Mouse (Mus musculus): ENCODE measurements around the gene Rft1.
A peak's percentile ranks its signal among the peaks of the same experiment; 100 is the strongest.

Rft1 gene

GRCm38 (mm10) chr14:30653943-30654659, at the start of gene Rft1:
TSS of gene Rft1 (plus strand) at chr14:30654360.
- DNase-seq (ENCODE audit: low spot score in 2 of 2): peak; percentile 99

DNA sequence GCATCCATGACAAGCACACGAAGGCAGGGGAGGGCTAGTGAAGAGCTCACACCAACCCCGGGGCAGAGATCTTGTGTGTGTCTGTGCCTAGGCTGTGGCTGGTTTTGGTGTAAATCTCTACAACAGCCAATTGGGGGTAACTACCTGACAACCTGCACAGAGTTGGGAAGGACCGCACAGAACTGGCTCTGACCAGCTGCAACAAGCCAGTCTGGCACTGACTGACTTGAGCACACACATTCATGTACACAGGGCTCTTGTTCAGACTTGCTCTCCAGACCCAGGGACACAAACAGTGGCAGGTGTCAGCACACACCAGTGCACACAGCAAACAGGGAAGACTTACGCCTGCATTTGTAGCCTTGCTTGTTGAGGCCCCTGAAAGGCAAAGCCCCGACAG, 47.3 kb upstream of the Rft1 start:
- no peak for DNase-seq (ENCODE audit: low spot score in 2 of 2)

- no peak for DNase-seq (ENCODE audit: low spot score in 2 of 2)
These were observed 46.5 kb upstream of the Rft1 start for GRCm38 (mm10) chr14:30607696-30608095.

GRCm38 (mm10) chr14:30608176-30608575, 46.0 kb upstream of the Rft1 start:
- DNase-seq (ENCODE audit: low spot score in 2 of 2): no peak

DNA sequence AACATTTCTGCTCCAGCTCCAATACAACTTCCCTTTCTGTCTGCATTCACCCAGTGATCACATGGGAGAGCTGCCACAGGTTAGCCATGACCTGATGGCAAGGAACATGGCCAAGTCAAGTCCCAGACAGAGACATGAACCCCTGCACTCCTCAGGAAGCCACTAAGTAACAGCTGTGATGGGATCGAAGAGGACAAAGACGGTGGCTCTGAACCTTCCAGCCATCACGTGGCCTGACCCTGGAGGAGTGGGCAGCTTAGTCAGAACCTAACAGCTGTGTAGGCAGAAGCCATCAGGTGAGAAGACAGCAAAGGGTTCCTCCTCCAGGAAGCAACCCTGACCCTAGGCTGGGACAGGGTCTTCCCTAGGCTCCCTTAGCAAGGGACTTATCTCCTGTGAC, 44.7 kb upstream of the Rft1 start:
- no peak for DNase-seq (ENCODE audit: low spot score in 2 of 2)

GRCm38 (mm10) chr14:30610304-30610703, 43.9 kb upstream of the Rft1 start:
- DNase-seq (ENCODE audit: low spot score in 2 of 2): no peak

DNA sequence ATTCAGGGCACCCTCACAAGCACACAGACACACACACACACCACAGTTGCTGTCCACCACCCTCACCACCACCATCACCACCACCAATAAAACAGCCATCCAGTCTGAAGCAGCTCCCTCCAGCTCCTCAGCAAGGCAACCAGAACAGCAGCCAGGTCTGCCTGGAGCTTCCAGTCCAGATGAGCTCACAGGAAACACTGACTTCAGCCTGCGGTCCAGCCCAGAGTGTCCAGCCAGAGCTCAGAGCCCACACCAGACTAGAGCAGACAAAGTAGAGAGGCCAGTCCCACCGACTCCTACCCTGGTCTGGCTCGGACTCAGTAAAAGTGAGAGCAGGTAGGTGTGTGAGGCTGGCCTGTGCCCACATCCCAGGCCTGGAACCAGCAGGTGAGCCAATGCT, 43.2 kb upstream of the Rft1 start:
- no peak for DNase-seq (ENCODE audit: low spot score in 2 of 2)

GRCm38 (mm10) chr14:30612523-30612922, 41.6 kb upstream of the Rft1 start:
- DNase-seq (ENCODE audit: low spot score in 2 of 2): peak; percentile 51 to 56

- no peak for DNase-seq (ENCODE audit: low spot score in 2 of 2)
These were observed 41.0 kb upstream of the Rft1 start for GRCm38 (mm10) chr14:30612962-30613715.

- no peak for DNase-seq (ENCODE audit: low spot score in 2 of 2)
These were observed 37.4 kb upstream of the Rft1 start for GRCm38 (mm10) chr14:30616751-30617150.

DNA sequence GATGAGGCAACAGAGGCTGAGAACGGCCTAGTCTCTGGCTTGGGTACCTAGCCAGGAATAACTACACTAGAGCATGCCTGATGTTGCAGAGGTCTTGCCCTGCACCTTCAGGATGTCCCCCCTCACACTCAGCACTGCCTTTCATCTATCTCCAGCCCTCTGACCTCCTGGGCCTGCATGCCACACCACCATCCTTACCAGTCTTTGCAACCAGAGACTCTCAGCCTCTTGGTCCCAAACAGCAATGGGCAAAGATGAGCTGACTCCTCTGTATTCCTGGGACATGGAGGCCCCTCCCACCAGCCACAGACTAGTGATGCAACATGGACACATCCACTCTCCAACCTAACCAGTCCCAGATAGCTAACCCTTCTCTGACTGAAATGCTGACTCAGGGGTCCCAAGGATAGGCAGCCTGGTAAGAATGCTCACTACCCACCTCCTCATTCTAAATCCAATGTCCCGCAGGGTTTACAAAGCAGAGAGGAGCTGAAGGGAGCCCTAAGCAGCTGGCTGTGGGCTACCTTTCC, 35.3 kb upstream of the Rft1 start:
- DNase-seq (ENCODE audit: low spot score in 2 of 2): no peak

DNA sequence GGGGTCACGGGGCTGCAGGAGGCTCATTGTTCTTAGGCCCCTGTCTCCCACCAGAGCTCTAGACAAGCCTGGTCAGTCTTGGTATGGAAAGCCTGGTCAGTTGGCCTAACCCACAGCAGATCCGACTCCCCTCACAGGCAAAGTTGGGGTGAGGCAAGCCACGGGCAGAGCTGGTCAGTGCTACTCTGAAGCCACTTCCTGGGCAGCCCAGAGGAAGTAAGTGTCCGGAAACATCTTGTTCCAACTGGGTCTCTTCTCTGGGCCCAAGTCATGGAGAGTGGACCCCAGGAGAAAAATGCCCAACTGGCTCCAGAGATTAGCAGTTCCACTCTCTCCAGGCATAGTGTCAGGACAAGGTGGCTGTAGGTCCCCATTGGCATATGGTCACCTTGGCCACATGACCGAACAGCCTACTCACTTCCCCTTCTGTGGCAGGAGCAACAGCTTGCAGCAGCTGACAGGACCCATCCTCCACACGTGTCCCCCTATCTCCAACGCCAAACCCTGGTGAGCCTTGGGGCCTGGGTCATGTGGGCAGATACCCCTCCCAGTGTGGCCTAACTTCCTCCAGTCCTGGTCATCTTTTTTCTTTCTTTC, 34.1 kb upstream of the Rft1 start:
- DNase-seq (ENCODE audit: low spot score in 2 of 2): no peak

DNA sequence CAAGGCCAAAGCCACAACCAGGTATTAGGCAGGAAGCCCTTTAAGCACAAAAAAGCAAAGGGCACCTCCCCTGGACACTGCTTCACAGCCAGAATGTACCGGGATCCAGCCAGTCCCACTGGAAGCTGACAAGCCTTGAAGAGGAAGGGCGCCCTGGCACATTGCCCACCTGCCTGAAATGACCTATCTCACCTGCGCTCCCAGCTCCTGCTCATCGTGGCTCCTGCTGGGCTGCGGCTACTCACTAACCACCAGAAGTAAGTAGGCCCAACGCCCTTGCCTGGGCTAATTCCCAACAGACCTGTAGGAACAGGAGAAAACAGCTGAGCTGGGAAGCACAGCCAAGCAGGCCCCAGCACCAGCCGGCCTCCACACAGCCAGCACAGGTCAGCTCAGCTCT, 32.0 kb upstream of the Rft1 start:
- no peak for DNase-seq (ENCODE audit: low spot score in 2 of 2)

- DNase-seq (ENCODE audit: low spot score in 2 of 2): no peak
These were observed 31.6 kb upstream of the Rft1 start for GRCm38 (mm10) chr14:30622556-30622955.

DNA sequence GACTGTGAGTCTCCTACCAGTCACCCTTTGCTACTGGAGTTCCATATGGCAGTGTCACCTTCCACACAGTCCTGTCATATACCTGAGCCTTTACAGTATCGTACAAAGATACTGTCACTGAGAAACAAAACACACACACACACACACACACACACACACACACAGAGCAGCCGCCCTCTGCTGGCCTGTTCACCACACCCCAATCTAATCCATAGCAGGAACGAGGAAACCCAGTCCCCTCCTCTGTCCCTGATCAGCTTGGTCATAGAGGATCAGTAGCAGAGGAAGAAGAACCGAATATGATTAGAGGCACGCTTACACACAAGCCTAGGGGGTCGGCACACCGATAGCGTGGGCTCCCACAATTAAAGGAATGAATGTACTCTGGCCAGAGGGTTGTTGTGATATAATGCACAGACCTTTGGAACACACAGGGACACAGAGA, 29.9 kb upstream of the Rft1 start:
- no peak for DNase-seq (ENCODE audit: low spot score in 2 of 2)

- peak in 1 of 2 experiments; percentile 18 for DNase-seq (ENCODE audit: low spot score in 2 of 2)
These were observed 28.9 kb upstream of the Rft1 start for GRCm38 (mm10) chr14:30625131-30625807.

DNA sequence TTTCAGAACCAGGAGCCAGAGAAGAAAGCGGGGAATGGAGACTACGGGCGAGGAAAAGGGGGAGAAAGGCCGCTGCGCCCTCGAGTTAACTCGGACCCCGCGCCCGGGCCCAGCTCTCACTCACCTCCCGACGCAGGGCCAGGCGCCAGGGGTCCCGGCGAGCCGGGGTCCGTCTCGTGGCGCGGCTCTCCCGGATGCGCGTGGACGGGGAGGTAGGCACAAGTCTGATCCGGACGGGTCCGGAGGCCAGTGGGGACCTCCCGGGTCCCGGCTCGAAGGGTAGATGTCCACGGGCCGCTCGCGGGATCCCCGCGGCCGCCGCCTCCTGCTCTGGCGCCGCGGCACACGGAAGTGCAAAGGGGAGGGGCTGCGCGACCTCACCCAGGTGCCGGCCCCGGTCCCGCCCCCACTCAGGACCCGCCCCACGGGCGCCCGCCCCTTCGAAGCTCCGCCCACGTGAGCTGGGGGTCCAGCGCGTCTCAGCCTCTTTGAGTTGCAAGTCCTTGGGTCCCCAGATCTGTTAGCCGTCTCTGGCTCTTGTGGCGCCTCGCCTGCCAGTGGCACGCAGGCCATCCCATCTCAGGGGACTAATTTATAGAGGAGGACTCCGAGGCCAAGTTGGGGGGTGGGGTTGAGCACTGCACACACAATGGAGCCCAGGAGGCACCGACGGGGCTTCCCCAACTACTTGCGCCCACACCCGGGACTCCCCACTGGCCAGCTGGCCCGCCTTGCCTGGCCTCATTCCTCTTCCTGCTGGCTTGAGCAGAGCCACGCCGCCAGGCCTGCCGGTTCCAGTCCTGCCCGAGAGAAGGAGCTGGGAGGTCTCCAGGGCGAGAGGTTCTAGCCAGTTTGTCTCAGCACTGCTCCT, 28.1 kb upstream of the Rft1 start, which contains the start of gene Prkcd:
Gene Prkcd (minus strand): TSS at position 355 of the 871 bp plus-strand sequence.
- peak; percentile 21 to 37 for DNase-seq (ENCODE audit: low spot score in 2 of 2)

GRCm38 (mm10) chr14:30626756-30627742, 27.1 kb upstream of the Rft1 start:
- no peak for DNase-seq (ENCODE audit: low spot score in 2 of 2)

DNA sequence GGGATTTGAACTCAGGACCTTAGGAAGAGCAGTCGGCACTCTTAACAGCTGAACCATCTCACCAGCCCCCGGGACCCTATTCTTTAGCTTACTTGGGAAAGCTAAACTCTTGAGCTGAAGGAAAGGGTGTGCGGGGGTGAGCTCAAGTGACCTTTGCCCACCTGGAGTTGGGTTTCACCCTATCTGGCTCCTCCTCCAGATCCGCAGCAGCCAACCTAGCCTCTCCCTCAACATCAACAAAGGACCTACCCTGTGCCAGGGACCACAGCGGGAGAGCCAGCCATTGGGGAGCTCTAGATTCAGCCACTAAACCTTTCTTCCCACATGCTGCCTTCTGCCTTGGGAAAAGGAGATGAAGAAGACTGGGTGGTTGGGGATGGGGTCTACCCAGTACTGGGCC, 25.9 kb upstream of the Rft1 start:
- no peak for DNase-seq (ENCODE audit: low spot score in 2 of 2)

DNA sequence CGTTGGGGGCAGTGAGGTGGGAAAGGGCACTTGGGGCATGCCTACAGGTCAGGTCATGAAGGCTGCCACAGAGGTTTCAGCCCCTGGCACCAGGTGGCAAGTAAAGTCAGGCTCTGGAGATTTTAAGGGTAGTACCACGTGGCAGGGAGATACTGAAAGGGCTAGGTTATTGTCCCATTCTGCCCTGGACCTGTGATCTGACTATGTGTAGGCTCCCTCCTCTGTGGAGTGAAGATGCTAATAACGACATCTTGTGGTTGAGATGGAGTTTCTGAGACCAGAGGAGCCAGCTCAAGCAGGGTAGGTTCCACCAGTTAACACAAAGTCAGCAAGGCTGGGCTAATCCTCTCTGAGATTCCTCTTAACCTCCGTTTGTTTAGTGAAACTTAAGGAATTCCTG, 24.3 kb upstream of the Rft1 start:
- no peak for DNase-seq (ENCODE audit: low spot score in 2 of 2)

Measured in frontal cortex, postnatal 36 days (tissue).